Mouse (Mus musculus): Measurements from ENCODE around the gene Tsr3. TPM values are rescaled to one million over a fixed set of nuclear protein-coding genes. Genes with fewer than 3 reads are reported as not detected.
A peak's percentile ranks its signal among the peaks of the same experiment; 100 is the strongest.

Tsr3 gene
- polyA plus RNA-seq, 1 experiment from 2014 or later: 47.4 TPM

- Histone ChIP-seq H3K36me3 (ENCODE audit: control insufficient read depth, insufficient read depth, low read length) (peaks cover 15% of the 10 kb centered on the region), H3K9ac (ENCODE audit: low read length) (peak overlapping the region; percentile 99), H3K27ac (ENCODE audit: low read depth) (peak overlapping the region; percentile 98), H3K27me3 (replicated peaks; ENCODE audit: control insufficient read depth, insufficient read depth, low read length) (no peaks in the 10 kb centered on the region), H3K4me1 (replicated peaks; ENCODE audit: control insufficient read depth, insufficient read depth, low read length) (peaks cover 20% of the 10 kb centered on the region), H3K9me3 (ENCODE audit: control insufficient read depth, low read length) (no peaks in the 10 kb centered on the region), H3K4me2 (ENCODE audit: low read length) (peak overlapping the region; percentile 42), H3K4me3 (ENCODE audit: low read depth, low read length) (peak overlapping the region; percentile 86)
- ATAC-seq (replicated peaks; ENCODE audit: low FRiP score, low TSS enrichment, low read depth) (peak; percentile 95), DNase-seq (ENCODE audit: low spot score) (peak; percentile 100)
- under 1% methylated on average over 41 of the region's 45 CpGs for WGBS
These were observed 33.9 kb downstream of the Tsr3 start for GRCm38 (mm10) chr17:25273706-25274501.

GRCm38 (mm10) chr17:25274571-25275346 is 34.8 kb downstream of the Tsr3 start, which contains the start of gene Ube2i:
Gene Ube2i, minus strand, starts transcription at chr17:25274622.
- Histone ChIP-seq H3K36me3 (ENCODE audit: control insufficient read depth, insufficient read depth, low read length) (peaks cover 6% of the 10 kb centered on the region; the same call in 1 of the 2 replicates), H3K4me1 (replicated peaks; ENCODE audit: control insufficient read depth, insufficient read depth, low read length) (peaks cover 20% of the 10 kb centered on the region), H3K27me3 (replicated peaks; ENCODE audit: control insufficient read depth, insufficient read depth, low read length) (no peaks in the 10 kb centered on the region), H3K9ac (ENCODE audit: low read length) (peak within 1 kb of the TSS; percentile 99), H3K4me2 (ENCODE audit: low read length) (peak within 1 kb of the TSS; percentile 42), H3K4me3 (ENCODE audit: low read depth, low read length) (peak within 1 kb of the TSS; percentile 86), H3K9me3 (ENCODE audit: control insufficient read depth, low read length) (no peaks in the 10 kb centered on the region), H3K27ac (ENCODE audit: low read depth) (peak within 1 kb of the TSS; percentile 98)
- no peak for ATAC-seq (replicated peaks; ENCODE audit: low FRiP score, low TSS enrichment, low read depth)
- 83% methylated on average over 9 of the region's 9 CpGs for WGBS
- DNase-seq (ENCODE audit: low spot score): no peak

GRCm38 (mm10) chr17:25275833-25276232 is 35.9 kb downstream of the Tsr3 start:
- Histone ChIP-seq H3K27me3 (replicated peaks; ENCODE audit: control insufficient read depth, insufficient read depth, low read length) (no peaks in the 10 kb centered on the region), H3K9ac (ENCODE audit: low read length) (no peak overlapping the region), H3K36me3 (ENCODE audit: control insufficient read depth, insufficient read depth, low read length) (no peaks in the 10 kb centered on the region), H3K9me3 (ENCODE audit: control insufficient read depth, low read length) (no peaks in the 10 kb centered on the region), H3K4me2 (ENCODE audit: low read length) (no peak overlapping the region), H3K4me3 (ENCODE audit: low read depth, low read length) (no peak overlapping the region), H3K27ac (ENCODE audit: low read depth) (no peak overlapping the region), H3K4me1 (replicated peaks; ENCODE audit: control insufficient read depth, insufficient read depth, low read length) (peaks cover 19% of the 10 kb centered on the region)
- no peak for ATAC-seq (replicated peaks; ENCODE audit: low FRiP score, low TSS enrichment, low read depth)
- no peak for DNase-seq (ENCODE audit: low spot score)
- 96% methylated on average over 3 of the region's 3 CpGs for WGBS

- Histone ChIP-seq H3K4me3 (ENCODE audit: low read depth, low read length) (no peak overlapping the region), H3K9me3 (ENCODE audit: control insufficient read depth, low read length) (no peaks in the 10 kb centered on the region), H3K4me1 (replicated peaks; ENCODE audit: control insufficient read depth, insufficient read depth, low read length) (no peaks in the 10 kb centered on the region), H3K36me3 (ENCODE audit: control insufficient read depth, insufficient read depth, low read length) (no peaks in the 10 kb centered on the region), H3K27ac (ENCODE audit: low read depth) (no peak overlapping the region), H3K27me3 (replicated peaks; ENCODE audit: control insufficient read depth, insufficient read depth, low read length) (no peaks in the 10 kb centered on the region), H3K9ac (ENCODE audit: low read length) (no peak overlapping the region), H3K4me2 (ENCODE audit: low read length) (no peak overlapping the region)
- WGBS: 40% methylated on average over 11 of the region's 11 CpGs
- no peak for DNase-seq (ENCODE audit: low spot score)
- ATAC-seq (replicated peaks; ENCODE audit: low FRiP score, low TSS enrichment, low read depth): no peak
These were observed 42.2 kb downstream of the Tsr3 start for GRCm38 (mm10) chr17:25282133-25282532.

GRCm38 (mm10) chr17:25285033-25285432 is 45.1 kb downstream of the Tsr3 start:
- Histone ChIP-seq H3K9ac (ENCODE audit: low read length) (no peak overlapping the region), H3K27ac (ENCODE audit: low read depth) (no peak overlapping the region), H3K9me3 (ENCODE audit: control insufficient read depth, low read length) (no peaks in the 10 kb centered on the region), H3K4me3 (ENCODE audit: low read depth, low read length) (no peak overlapping the region), H3K4me2 (ENCODE audit: low read length) (no peak overlapping the region), H3K36me3 (ENCODE audit: control insufficient read depth, insufficient read depth, low read length) (no peaks in the 10 kb centered on the region), H3K27me3 (replicated peaks; ENCODE audit: control insufficient read depth, insufficient read depth, low read length) (no peaks in the 10 kb centered on the region), H3K4me1 (replicated peaks; ENCODE audit: control insufficient read depth, insufficient read depth, low read length) (no peaks in the 10 kb centered on the region)
- 20% methylated on average over 3 of the region's 3 CpGs for WGBS
- peak; percentile 73 for DNase-seq (ENCODE audit: low spot score)
- no peak for ATAC-seq (replicated peaks; ENCODE audit: low FRiP score, low TSS enrichment, low read depth)

- WGBS: 22% methylated on average over 4 of the region's 4 CpGs
- Histone ChIP-seq H3K9ac (ENCODE audit: low read length) (no peak overlapping the region), H3K4me2 (ENCODE audit: low read length) (no peak overlapping the region), H3K4me1 (replicated peaks; ENCODE audit: control insufficient read depth, insufficient read depth, low read length) (no peaks in the 10 kb centered on the region), H3K27me3 (replicated peaks; ENCODE audit: control insufficient read depth, insufficient read depth, low read length) (no peaks in the 10 kb centered on the region), H3K9me3 (ENCODE audit: control insufficient read depth, low read length) (no peaks in the 10 kb centered on the region), H3K4me3 (ENCODE audit: low read depth, low read length) (no peak overlapping the region), H3K27ac (ENCODE audit: low read depth) (no peak overlapping the region), H3K36me3 (ENCODE audit: control insufficient read depth, insufficient read depth, low read length) (no peaks in the 10 kb centered on the region)
- peak; percentile 67 for DNase-seq (ENCODE audit: low spot score)
- ATAC-seq (replicated peaks; ENCODE audit: low FRiP score, low TSS enrichment, low read depth): no peak
These were observed 48.9 kb downstream of the Tsr3 start for GRCm38 (mm10) chr17:25288842-25289241.

GRCm38 (mm10) chr17:25290411-25290810 is 50.4 kb downstream of the Tsr3 start:
- 20% methylated on average over 4 of the region's 4 CpGs for WGBS
- Histone ChIP-seq H3K36me3 (ENCODE audit: control insufficient read depth, insufficient read depth, low read length) (no peaks in the 10 kb centered on the region), H3K27ac (ENCODE audit: low read depth) (no peak overlapping the region), H3K27me3 (replicated peaks; ENCODE audit: control insufficient read depth, insufficient read depth, low read length) (no peaks in the 10 kb centered on the region), H3K9ac (ENCODE audit: low read length) (no peak overlapping the region), H3K9me3 (ENCODE audit: control insufficient read depth, low read length) (no peaks in the 10 kb centered on the region), H3K4me1 (replicated peaks; ENCODE audit: control insufficient read depth, insufficient read depth, low read length) (no peaks in the 10 kb centered on the region), H3K4me3 (ENCODE audit: low read depth, low read length) (no peak overlapping the region), H3K4me2 (ENCODE audit: low read length) (no peak overlapping the region)
- DNase-seq (ENCODE audit: low spot score) (no peak), ATAC-seq (replicated peaks; ENCODE audit: low FRiP score, low TSS enrichment, low read depth) (no peak)

Measured in intestine, embryonic 14.5 days (tissue).